Mouse (Mus musculus) cerebellum, adult 2 months (tissue): ENCODE measurements around the gene Fbxl13.

Experiments used
- CTCF ChIP-seq: fragments of 200-500 bp; IDR thresholded peaks from 2 replicates; pipeline ENCODE4 v1.5.1; 2011; ENCODE audit warnings: low read depth, mild to moderate bottlenecking, control low read depth, low read length, moderate library complexity, borderline replicate concordance; ENCODE audit not compliant: insufficient read depth
- POLR2A ChIP-seq: fragments of 200-500 bp; IDR thresholded peaks from 2 replicates; pipeline ENCODE4 v1.6.1; 2011; ENCODE audit warnings: low read length, control low read depth, borderline replicate concordance; ENCODE audit not compliant: insufficient read depth

- no peak for TF ChIP-seq CTCF
- no peak for TF ChIP-seq POLR2A
Observed at GRCm38 (mm10) chr5:21532126-21532525, 113.3 kb downstream of the Fbxl13 start.
